Mouse (Mus musculus) CD4-positive helper T cell, adult 2 months (primary cell): Measurements from ENCODE around the gene Sowahb.

Experiments used
- DNase-seq: peaks from one replicate; pipeline ENCODE4 v3.0.0-alpha.2; 2012; ENCODE audit warnings: low read depth, missing footprints, low spot score

The Sowahb gene

DNA sequence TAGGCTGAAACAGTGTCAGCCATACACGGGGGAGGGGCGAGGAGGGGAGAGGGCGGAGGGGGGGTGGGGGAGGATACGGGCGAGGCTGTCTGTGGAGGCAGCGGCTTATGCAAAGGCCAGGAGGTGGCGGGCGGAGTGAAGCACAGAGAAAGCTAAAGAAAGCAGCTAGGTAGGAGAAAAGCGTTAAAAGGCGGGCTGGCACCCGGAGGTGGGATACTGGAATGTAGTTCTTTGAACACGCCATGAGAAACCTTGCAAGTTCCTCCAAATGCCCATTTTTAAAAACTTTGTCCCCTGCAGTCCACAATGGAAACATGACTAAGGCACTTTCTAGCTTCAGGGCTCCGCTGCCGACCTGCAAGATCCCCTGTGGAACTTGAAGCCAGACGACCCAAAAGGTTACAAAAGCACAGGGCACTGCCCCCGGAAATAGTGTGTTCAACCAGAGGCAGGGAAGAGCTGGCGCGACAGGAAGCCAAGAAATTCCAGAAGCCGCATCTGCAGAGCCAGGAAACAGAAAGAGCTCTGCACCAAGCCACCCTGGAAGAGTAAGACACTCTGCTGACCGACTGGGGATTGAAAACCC, 39.5 kb downstream of the Sowahb start:
- DNase-seq = no peak

DNA sequence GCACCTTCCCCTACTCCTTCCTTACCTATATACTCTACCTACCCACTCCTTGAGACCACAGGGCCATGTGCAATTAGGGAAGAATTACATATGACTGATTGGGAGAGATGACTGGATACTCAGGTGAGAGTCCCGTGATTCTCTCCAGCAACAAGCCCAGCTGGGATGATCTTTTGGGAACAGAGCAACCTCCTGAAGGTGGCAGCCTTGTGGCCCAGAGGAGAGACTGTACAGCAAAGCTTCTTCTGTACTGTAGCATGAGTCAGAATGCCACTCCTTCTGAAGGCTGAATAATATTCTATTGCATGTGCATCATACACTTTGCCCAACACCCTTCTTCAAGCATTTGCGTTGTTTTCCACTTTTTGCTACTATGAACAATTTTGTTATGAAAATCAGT, 42.2 kb downstream of the Sowahb start:
- DNase-seq = no peak

GRCm38 (mm10) chr5:93000774-93001757, 43.8 kb downstream of the Sowahb start:
- DNase-seq = no peak

GRCm38 (mm10) chr5:93000060-93000459, 44.8 kb downstream of the Sowahb start:
- no peak for DNase-seq

DNA sequence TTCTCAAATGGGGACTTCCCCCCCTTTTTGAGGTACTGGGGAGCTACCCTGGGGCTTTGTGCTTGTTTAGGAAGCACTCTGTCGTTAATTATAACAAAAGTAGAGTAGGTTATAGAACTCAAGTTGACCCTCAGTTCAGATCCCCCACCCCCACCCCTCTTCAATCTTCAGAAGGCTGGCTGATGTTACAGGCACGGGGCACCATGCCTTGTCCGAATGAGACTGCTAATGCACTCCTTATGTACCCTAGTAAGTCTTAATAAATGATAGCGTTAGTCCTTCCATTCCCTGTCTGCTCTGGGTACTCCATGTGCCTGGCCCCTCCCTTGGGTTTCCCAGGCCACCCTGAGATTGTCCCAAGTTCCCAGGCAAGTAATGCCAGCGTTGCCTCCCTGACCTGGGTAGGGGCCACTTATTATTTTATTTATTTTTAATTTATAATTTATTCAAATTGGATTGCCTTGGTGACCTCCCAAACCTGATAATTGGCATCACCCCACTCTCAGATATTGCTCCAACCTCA, 46.3 kb downstream of the Sowahb start:
- DNase-seq = no peak

DNA sequence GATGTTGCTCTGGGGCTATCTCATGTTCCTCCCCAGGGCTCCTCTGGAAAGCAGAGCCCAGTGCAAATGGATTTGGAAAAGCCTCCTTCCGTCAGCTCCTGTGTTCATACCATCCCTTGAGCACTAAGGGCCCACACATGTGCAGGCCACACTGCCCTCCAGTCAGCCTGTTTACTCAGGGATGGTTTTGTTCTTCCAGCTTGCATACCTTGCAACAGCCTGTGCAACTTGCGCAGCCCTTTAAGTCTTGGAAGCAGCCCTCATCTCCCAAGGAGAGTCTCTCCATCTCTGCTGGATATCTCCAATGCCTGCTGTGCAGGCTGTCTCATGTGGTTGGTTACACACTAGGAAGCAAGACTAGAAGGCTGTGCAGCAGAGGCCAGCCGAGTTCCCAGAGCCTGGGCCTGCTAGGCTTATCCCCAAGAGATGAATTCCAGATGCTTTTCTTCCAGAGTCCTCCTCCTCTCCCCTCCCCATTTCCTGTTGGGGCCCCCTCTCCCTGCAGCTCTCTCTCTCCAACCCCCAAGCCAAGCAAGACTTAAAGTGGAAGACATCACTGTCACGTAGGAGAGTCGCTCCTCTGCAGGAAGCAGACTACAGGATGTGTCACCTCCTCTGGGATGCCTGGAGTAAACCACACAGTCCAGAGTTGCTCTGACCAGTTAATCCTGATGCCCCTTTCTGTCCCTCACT, 47.2 kb downstream of the Sowahb start:
- DNase-seq = no peak

- no peak for DNase-seq
Observed at GRCm38 (mm10) chr5:92994861-92995260, 50.0 kb downstream of the Sowahb start.

- DNase-seq = no peak
Observed at GRCm38 (mm10) chr5:92994309-92994708, 50.5 kb downstream of the Sowahb start.

DNA sequence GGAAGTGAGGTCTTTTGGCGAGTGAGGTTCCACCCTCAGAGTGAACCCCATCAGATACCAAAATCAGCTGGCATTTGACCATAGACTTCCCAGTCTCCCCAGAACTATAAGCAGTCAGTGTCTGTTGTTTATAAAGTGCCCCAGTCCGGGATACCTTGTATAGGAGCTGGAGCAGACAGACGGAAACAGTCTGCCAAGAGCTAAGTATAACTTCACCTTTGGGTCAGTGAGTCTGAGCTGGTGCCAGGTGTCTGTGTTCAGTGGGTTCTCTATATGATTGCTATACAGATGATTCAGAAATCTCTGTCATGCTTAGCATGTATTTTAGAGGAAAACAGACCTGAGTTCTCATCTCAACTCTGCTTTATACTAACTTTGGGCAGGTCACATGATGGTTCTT, 52.7 kb downstream of the Sowahb start:
- no peak for DNase-seq
